ENCODE assay signal across 16 mouse cellular contexts in the genomic region with DNA sequence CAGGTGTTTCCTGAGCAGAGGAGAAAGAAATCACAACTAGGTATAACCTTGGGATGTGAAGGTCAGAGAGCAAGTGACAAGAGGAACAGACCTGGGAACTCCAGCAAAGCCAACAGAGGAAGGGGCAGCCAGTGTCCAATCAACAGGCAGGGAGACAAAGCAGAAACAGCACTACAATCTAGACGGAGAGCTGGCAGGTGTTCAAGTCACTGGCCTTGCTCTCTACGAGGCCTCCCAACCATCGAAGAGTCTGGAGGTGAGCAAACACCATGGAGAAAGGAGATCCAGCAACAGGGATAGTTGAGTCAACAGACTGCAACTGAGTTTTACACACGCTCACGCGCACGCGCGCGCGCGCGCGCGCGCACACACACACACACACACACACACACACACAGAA. TPM values are rescaled to one million over a fixed set of nuclear protein-coding genes. Genes with fewer than 3 reads are reported as not detected.
DNase-seq lines count a peak whose midpoint lies in the region; ATAC-seq and TF ChIP-seq lines count a peak whose summit lies in the region.
"Had no signal": no experiment of that assay in that cellular context is flagged by ENCODE, and none has a peak within 500 bp of the region (broad histone marks: within the 10 kb centered on the region; RNA-seq: fewer than 3 reads in every experiment).

No protein-coding gene starts in this region.

- no peaks in the 10 kb centered on the region for H3K36me3 ChIP-seq in heart, embryonic 16.5 days (ENCODE audit: control insufficient read depth, insufficient read depth)
- no peaks in the 10 kb centered on the region for H3K36me3 ChIP-seq in liver, postnatal 0 days (replicated peaks; ENCODE audit: insufficient read depth, low read length)
- no peaks in the 10 kb centered on the region for H3K36me3 ChIP-seq in liver, embryonic 12.5 days
- peaks cover 5% of the 10 kb centered on the region; the same call in 1 of the 2 replicates for H3K36me3 ChIP-seq in stomach, embryonic 15.5 days
- H3K36me3 ChIP-seq: liver, embryonic 15.5 days had no signal

- 84% methylated on average over 16 of the region's 16 CpGs for WGBS in heart, embryonic 16.5 days
- WGBS in liver, postnatal 0 days (ENCODE audit: insufficient replicate concordance): 83% methylated on average over 16 of the region's 16 CpGs
- WGBS in liver, embryonic 12.5 days (ENCODE audit: insufficient replicate concordance): 89% methylated on average over 16 of the region's 16 CpGs
- WGBS in stomach, embryonic 15.5 days: 87% methylated on average over 16 of the region's 16 CpGs
- 83% methylated on average over 16 of the region's 16 CpGs for WGBS in lung, adult 2 months

- H3K27ac ChIP-seq in heart, embryonic 16.5 days (ENCODE audit: low read length): peak overlapping the region; percentile 40
- H3K27ac ChIP-seq in liver, postnatal 0 days (ENCODE audit: low read depth): no peak overlapping the region
- H3K27ac ChIP-seq in liver, embryonic 12.5 days: no peak overlapping the region
- peak overlapping the region; percentile 31; the same call in 1 of the 2 replicates for H3K27ac ChIP-seq in stomach, embryonic 15.5 days
- H3K27ac ChIP-seq: heart, adult 2 months; hindbrain, postnatal 0 days; liver, embryonic 15.5 days had no signal

- no peak for TF ChIP-seq CTCF in liver, postnatal 0 days (IDR thresholded peaks at IDR 0.05; ENCODE audit: low read depth)
- no peak for TF ChIP-seq CTCF in lung, adult 2 months (IDR thresholded peaks at IDR 0.05; ENCODE audit: insufficient read depth, low read length)

- H3K9me3 ChIP-seq in heart, embryonic 16.5 days (replicated peaks; ENCODE audit: control insufficient read depth, low read length): no peaks in the 10 kb centered on the region
- no peaks in the 10 kb centered on the region for H3K9me3 ChIP-seq in liver, postnatal 0 days (ENCODE audit: low read length)
- no peaks in the 10 kb centered on the region for H3K9me3 ChIP-seq in liver, embryonic 12.5 days (replicated peaks)
- H3K9me3 ChIP-seq in stomach, embryonic 15.5 days: no peaks in the 10 kb centered on the region
- H3K9me3 ChIP-seq: liver, embryonic 15.5 days had no signal

- H3K4me3 ChIP-seq in heart, embryonic 16.5 days (ENCODE audit: low read length): no peak overlapping the region
- H3K4me3 ChIP-seq in liver, postnatal 0 days (ENCODE audit: low read depth, low read length): no peak overlapping the region
- no peak overlapping the region for H3K4me3 ChIP-seq in liver, embryonic 12.5 days
- no peak overlapping the region for H3K4me3 ChIP-seq in stomach, embryonic 15.5 days (replicated peaks)
- H3K4me3 ChIP-seq in lung, adult 2 months (replicated peaks; ENCODE audit: extremely low read depth, low read depth, low read length): no peak overlapping the region
- H3K4me3 ChIP-seq: heart, adult 2 months; liver, embryonic 15.5 days had no signal

- no peak for TF ChIP-seq POLR2A in lung, adult 2 months (IDR thresholded peaks at IDR 0.05; ENCODE audit: borderline replicate concordance, extremely low read depth, low read depth, low read length)

- H3K4me1 ChIP-seq in heart, embryonic 16.5 days (ENCODE audit: control insufficient read depth, insufficient read depth, low read length): peaks cover 30% of the 10 kb centered on the region
- peaks cover 30% of the 10 kb centered on the region for H3K4me1 ChIP-seq in liver, postnatal 0 days (ENCODE audit: insufficient read depth)
- H3K4me1 ChIP-seq in liver, embryonic 12.5 days: peaks cover 50% of the 10 kb centered on the region
- peaks cover 33% of the 10 kb centered on the region for H3K4me1 ChIP-seq in stomach, embryonic 15.5 days
- H3K4me1 ChIP-seq in lung, adult 2 months (ENCODE audit: control insufficient read depth, insufficient read depth, low read length): peaks cover 3% of the 10 kb centered on the region; the same call in 1 of the 2 replicates

- ATAC-seq in heart, embryonic 16.5 days (replicated peaks; ENCODE audit: extremely low read depth, insufficient read depth, low FRiP score): no peak
- ATAC-seq in liver, postnatal 0 days: peak; percentile 30
- no peak for ATAC-seq in liver, embryonic 12.5 days
- ATAC-seq in stomach, embryonic 15.5 days (ENCODE audit: insufficient read depth, low FRiP score, low read depth): no peak
- ATAC-seq: CD4-positive, CD25-positive, alpha-beta regulatory T cell, adult 4 months; hindbrain, postnatal 0 days had no signal

- no peaks in the 10 kb centered on the region for H3K27me3 ChIP-seq in heart, embryonic 16.5 days (ENCODE audit: control insufficient read depth, insufficient read depth, low read length)
- H3K27me3 ChIP-seq in liver, postnatal 0 days (ENCODE audit: insufficient read depth, low read length): no peaks in the 10 kb centered on the region
- H3K27me3 ChIP-seq in liver, embryonic 12.5 days (replicated peaks): no peaks in the 10 kb centered on the region
- no peaks in the 10 kb centered on the region for H3K27me3 ChIP-seq in stomach, embryonic 15.5 days (replicated peaks)
- H3K27me3 ChIP-seq: liver, embryonic 15.5 days had no signal

- no peak overlapping the region for H3K4me2 ChIP-seq in heart, embryonic 16.5 days (ENCODE audit: low read depth, low read length)
- H3K4me2 ChIP-seq in liver, postnatal 0 days (ENCODE audit: low read depth, low read length): no peak overlapping the region
- no peak overlapping the region for H3K4me2 ChIP-seq in liver, embryonic 12.5 days
- no peak overlapping the region for H3K4me2 ChIP-seq in stomach, embryonic 15.5 days
- H3K4me2 ChIP-seq: liver, embryonic 15.5 days had no signal

- TF ChIP-seq EP300 in liver, postnatal 0 days (IDR thresholded peaks at IDR 0.05; ENCODE audit: low read depth): no peak

- DNase-seq in adrenal gland, adult 2 months: peak; percentile 61
- no peak for DNase-seq in adrenal gland, postnatal 4 days (ENCODE audit: low spot score in 2 of 2)
- no peak for DNase-seq in heart, adult 9 months (ENCODE audit: low spot score in 2 of 2)
- DNase-seq in liver, postnatal 0 days: no peak
- DNase-seq in lung, adult 2 months: no peak
- DNase-seq: cerebellum, adult 9-10 months; heart, adult 2 months; kidney, adult 8-10 months; lung, postnatal 36 days had no signal

- no peak overlapping the region for H3K9ac ChIP-seq in heart, embryonic 16.5 days (ENCODE audit: low read length)
- no peak overlapping the region for H3K9ac ChIP-seq in liver, postnatal 0 days (replicated peaks)
- H3K9ac ChIP-seq in liver, embryonic 12.5 days: no peak overlapping the region
- H3K9ac ChIP-seq in stomach, embryonic 15.5 days: no peak overlapping the region
- H3K9ac ChIP-seq: liver, embryonic 15.5 days had no signal

RNA-seq across cellular contexts. Expression of gene Tns3, which starts 24.6 kb away (rescaled TPM):
- total RNA-seq in adrenal gland, adult 2 months (2021): 10 to 100 TPM; 57.2 to 67.7 TPM
- polyA plus RNA-seq in adrenal gland, adult 2 months (2012; rRNA removed): 39.2 and 44.2 TPM in 2 replicates
- total RNA-seq in adrenal gland, postnatal 4 days (2021): 10 to 100 TPM; 67.7 to 81.2 TPM
- 20.2 and 23.6 TPM in 2 replicates for polyA plus RNA-seq in heart, embryonic 16.5 days (2015; fragmentation: Nextera tagmentation; extraction: Ambion mirVana)
- polyA plus RNA-seq in liver, postnatal 0 days (2015; fragmentation: Nextera tagmentation; extraction: Ambion mirVana): 2.8 and 3.6 TPM in 2 replicates
- 6.7 and 7.3 TPM in 2 replicates for polyA plus RNA-seq in liver, embryonic 12.5 days (2016; fragmentation: Nextera tagmentation; extraction: Ambion mirVana)
- polyA plus RNA-seq in stomach, embryonic 15.5 days (2015; fragmentation: Nextera tagmentation; extraction: Ambion mirVana): 26.9 and 28.9 TPM in 2 replicates
- 160 and 164 TPM in 2 replicates for polyA plus RNA-seq in lung, adult 2 months (2012; rRNA removed)
- total RNA-seq: MEL had no signal

Comparison
In these comparisons a context has a peak if more than half of its experiments do, and no peak if none do; other contexts are left out.
1. H3K27ac ChIP-seq: peak in heart, embryonic 16.5 days (single experiment) and stomach, embryonic 15.5 days (single experiment); none in liver, postnatal 0 days (single experiment) and liver, embryonic 12.5 days (single experiment).